Mouse (Mus musculus) limb, embryonic 14.5 days (tissue): ENCODE results near the gene Gabra2. TPM values are rescaled to one million over a fixed set of nuclear protein-coding genes. Genes with fewer than 3 reads are reported as not detected.

Experiments used
- ATAC-seq: fragments of 200-750 bp; cut with Nextera tagmentation; 2 replicates; pipeline ENCODE4 v1.8.0; 2017; ENCODE audit warnings: low read depth, moderate number of reproducible peaks, moderate TSS enrichment; ENCODE audit not compliant: low FRiP score
- DNase-seq: peaks from one replicate; pipeline ENCODE4 v3.0.0-alpha.2; 2015; ENCODE audit warnings: low spot score
- H3K27ac ChIP-seq: fragments of 300-500 bp; sonication (generic); replicated peaks from 2 replicates; pipeline ENCODE4 v1.5.1; 2014; ENCODE audit warnings: low read depth, mild to moderate bottlenecking, low read length, moderate library complexity, mixed read lengths
- H3K27me3 ChIP-seq: fragments of 300-500 bp; sonication (generic); 2 replicates; pipeline ENCODE4 v1.6.1; 2014; ENCODE audit warnings: low read length, mixed read lengths; ENCODE audit not compliant: control insufficient read depth, insufficient read depth
- H3K36me3 ChIP-seq: fragments of 300-500 bp; sonication (generic); 2 replicates; pipeline ENCODE4 v1.6.1; 2014; ENCODE audit warnings: mild to moderate bottlenecking, low read length, moderate library complexity, mixed read lengths; ENCODE audit not compliant: control insufficient read depth, insufficient read depth
- H3K4me1 ChIP-seq: fragments of 300-500 bp; sonication (generic); 2 replicates; pipeline ENCODE4 v1.6.1; 2014; ENCODE audit warnings: antibody characterized with exemption, low read length, mixed read lengths; ENCODE audit not compliant: control insufficient read depth, insufficient read depth
- H3K4me2 ChIP-seq: fragments of 300-500 bp; sonication (generic); replicated peaks from 2 replicates; pipeline ENCODE4 v1.6.1; 2014; ENCODE audit warnings: low read depth, mild to moderate bottlenecking, low read length, moderate library complexity; ENCODE audit not compliant: severe bottlenecking
- H3K4me3 ChIP-seq: fragments of 300-500 bp; sonication (generic); replicated peaks from 2 replicates; pipeline ENCODE4 v1.5.1; 2014; ENCODE audit warnings: low read length
- H3K9ac ChIP-seq: fragments of 300-500 bp; sonication (generic); 2 replicates; pipeline ENCODE4 v1.6.1; 2014; ENCODE audit warnings: mild to moderate bottlenecking, low read depth, low read length, moderate library complexity; ENCODE audit not compliant: severe bottlenecking
- H3K9me3 ChIP-seq: fragments of 300-500 bp; sonication (generic); 2 replicates; pipeline ENCODE4 v1.6.1; 2016; ENCODE audit warnings: low read length; ENCODE audit not compliant: control insufficient read depth
- POLR2A ChIP-seq: fragments of 200-500 bp; IDR thresholded peaks from 2 replicates; pipeline ENCODE4 v1.8.0; 2012; ENCODE audit warnings: inconsistent platforms, mild to moderate bottlenecking, moderate library complexity, borderline replicate concordance; ENCODE audit not compliant: insufficient read depth, insufficient read length; ENCODE audit errors: extremely low read depth
- WGBS: fragments of 180-500 bp; shearing (Covaris S2); extraction: QIAGEN DNeasy Blood & Tissue Kit; methylation state at CpG from one replicate; pipeline ENCODE4 v1.1.7; 2014; 5-methylcytosine and 5-hydroxymethylcytosine counted together
- polyA plus RNA-seq, 2 experiments: library from polyadenylated mRNA; depleted of rRNA in 1 of 2; stranded (reverse) in 1 of 2; unstranded in 1 of 2; fragments of >200 nt; fragmentation: Nextera tagmentation in 1 of 2; extraction: Ambion mirVana in 1 of 2; gene quantifications; 2 replicates each; pipeline versions ENCODE4 v1.2.1 to v1.2.3; 2012 to 2014

Gabra2 gene
- polyA plus RNA-seq, 2 experiments, result 0.40 to 0.54 TPM

DNA sequence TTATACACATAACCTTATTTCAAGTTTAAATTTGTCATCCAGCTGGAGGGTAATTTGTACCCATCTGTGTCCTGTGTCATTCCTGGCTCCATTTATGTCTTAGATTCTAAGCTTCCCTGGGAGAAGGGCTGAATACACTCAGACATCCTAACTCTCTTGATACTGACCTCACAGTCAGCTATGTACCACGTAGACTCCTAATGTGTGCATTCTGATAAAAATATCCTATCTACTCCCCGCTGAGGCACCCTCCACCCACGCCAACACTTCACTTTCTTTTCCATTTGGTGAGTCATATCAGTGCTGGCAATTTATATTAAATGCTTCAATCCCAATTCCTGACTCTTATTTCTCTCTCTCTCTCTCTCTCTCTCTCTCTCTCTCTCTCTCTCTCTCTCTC, 34.0 kb downstream of the Gabra2 start:
- TF ChIP-seq POLR2A, result no peak
- DNase-seq, result no peak
- no peaks in the 10 kb centered on the region for H3K36me3 ChIP-seq
- WGBS, result 69% methylated on average over 3 of the region's 3 CpGs
- no peaks in the 10 kb centered on the region for H3K4me1 ChIP-seq
- no peak overlapping the region for H3K27ac ChIP-seq
- H3K9me3 ChIP-seq, result no peaks in the 10 kb centered on the region
- ATAC-seq, result no peak
- H3K4me2 ChIP-seq, result no peak overlapping the region
- H3K4me3 ChIP-seq, result no peak overlapping the region
- no peak overlapping the region for H3K9ac ChIP-seq
- H3K27me3 ChIP-seq, result no peaks in the 10 kb centered on the region

DNA sequence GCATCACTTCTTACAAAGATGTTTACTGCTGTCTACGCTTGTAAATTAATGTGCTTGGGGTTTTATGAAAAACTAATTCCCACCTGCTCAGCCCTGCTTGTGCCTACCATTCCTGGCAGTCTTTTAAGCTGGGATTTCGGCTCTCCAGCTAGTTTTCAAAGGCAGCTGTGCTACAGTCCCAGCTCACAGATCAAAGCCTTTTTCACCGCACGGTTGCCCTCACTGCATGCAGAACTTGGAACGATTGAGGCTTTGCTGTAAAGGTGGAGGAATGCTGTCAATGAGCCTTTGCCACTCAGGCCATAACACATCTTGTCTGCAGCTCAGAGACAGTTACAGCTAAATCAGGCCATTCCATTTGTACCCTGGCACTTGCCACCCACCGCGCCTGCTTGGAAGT, 37.6 kb downstream of the Gabra2 start:
- H3K4me2 ChIP-seq, result no peak overlapping the region
- H3K4me1 ChIP-seq, result no peaks in the 10 kb centered on the region
- no peak for TF ChIP-seq POLR2A
- H3K27me3 ChIP-seq, result no peaks in the 10 kb centered on the region
- no peak overlapping the region for H3K9ac ChIP-seq
- no peak for ATAC-seq
- H3K27ac ChIP-seq, result no peak overlapping the region
- H3K4me3 ChIP-seq, result no peak overlapping the region
- no peaks in the 10 kb centered on the region for H3K36me3 ChIP-seq
- H3K9me3 ChIP-seq, result no peaks in the 10 kb centered on the region
- 41% methylated on average over 7 of the region's 7 CpGs for WGBS
- no peak for DNase-seq

- no peaks in the 10 kb centered on the region for H3K36me3 ChIP-seq
- ATAC-seq, result no peak
These were observed 58.3 kb downstream of the Gabra2 start for GRCm38 (mm10) chr5:71037352-71037751.

GRCm38 (mm10) chr5:71025956-71026355, 69.7 kb downstream of the Gabra2 start:
- H3K36me3 ChIP-seq, result no peaks in the 10 kb centered on the region
- no peaks in the 10 kb centered on the region for H3K27me3 ChIP-seq
- H3K4me3 ChIP-seq, result no peak overlapping the region
- no peak overlapping the region for H3K4me2 ChIP-seq
- no peak for DNase-seq
- 63% methylated on average over 4 of the region's 4 CpGs for WGBS
- H3K4me1 ChIP-seq, result no peaks in the 10 kb centered on the region
- H3K27ac ChIP-seq, result no peak overlapping the region
- TF ChIP-seq POLR2A, result no peak
- H3K9me3 ChIP-seq, result no peaks in the 10 kb centered on the region
- ATAC-seq, result no peak
- H3K9ac ChIP-seq, result no peak overlapping the region

More at GRCm38 (mm10) chr5:71037352-71037751, 58.3 kb downstream of the Gabra2 start:
- no peak overlapping the region for H3K4me2 ChIP-seq
- no peak for DNase-seq
- no peak overlapping the region for H3K9ac ChIP-seq
- H3K4me3 ChIP-seq, result no peak overlapping the region
- 61% methylated on average over 3 of the region's 3 CpGs for WGBS
- H3K27ac ChIP-seq, result no peak overlapping the region
- no peaks in the 10 kb centered on the region for H3K27me3 ChIP-seq
- no peak for TF ChIP-seq POLR2A
- no peaks in the 10 kb centered on the region for H3K4me1 ChIP-seq
- no peaks in the 10 kb centered on the region for H3K9me3 ChIP-seq

DNA sequence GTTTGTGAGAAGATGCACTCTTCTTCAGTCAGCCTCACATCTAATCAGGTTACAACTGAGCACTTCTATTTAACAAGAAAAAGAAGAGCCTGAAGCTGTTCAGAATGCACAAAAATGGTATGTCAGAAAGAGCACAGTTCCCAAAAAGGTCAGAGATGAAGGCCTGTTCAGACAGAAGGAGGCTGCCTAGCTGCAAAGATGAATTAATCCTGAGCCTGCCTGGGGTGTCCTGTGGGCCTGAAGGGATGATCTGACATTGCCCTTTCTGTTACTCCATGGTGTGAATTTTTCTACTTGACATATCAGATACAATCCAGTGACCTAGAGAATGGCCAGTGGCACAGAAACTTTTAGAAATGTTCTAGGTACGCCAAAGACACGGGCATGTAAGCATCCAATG, 83.9 kb downstream of the Gabra2 start:
- DNase-seq (no peak), ATAC-seq (no peak)
- WGBS, result 87% methylated on average over 2 of the region's 2 CpGs
- Histone ChIP-seq H3K27ac (no peak overlapping the region), H3K36me3 (no peaks in the 10 kb centered on the region), H3K4me3 (no peak overlapping the region), H3K4me1 (no peaks in the 10 kb centered on the region), H3K9ac (no peak overlapping the region), H3K4me2 (no peak overlapping the region), H3K27me3 (no peaks in the 10 kb centered on the region), H3K9me3 (no peaks in the 10 kb centered on the region)
- no peak for TF ChIP-seq POLR2A

- 61% methylated on average over 2 of the region's 2 CpGs for WGBS
- TF ChIP-seq POLR2A, result no peak
- H3K27ac ChIP-seq, result no peak overlapping the region
- H3K9me3 ChIP-seq, result no peaks in the 10 kb centered on the region
- no peaks in the 10 kb centered on the region for H3K27me3 ChIP-seq
- no peaks in the 10 kb centered on the region for H3K4me1 ChIP-seq
- H3K4me2 ChIP-seq, result no peak overlapping the region
- no peaks in the 10 kb centered on the region for H3K36me3 ChIP-seq
- H3K9ac ChIP-seq, result no peak overlapping the region
- no peak for DNase-seq
- no peak overlapping the region for H3K4me3 ChIP-seq
- ATAC-seq, result no peak
These were observed 84.4 kb downstream of the Gabra2 start for GRCm38 (mm10) chr5:71011271-71011670.
